Mouse (Mus musculus) gastrocnemius, postnatal 36 days (tissue): ENCODE measurements around the gene Spred1. TPM values are rescaled to one million over a fixed set of nuclear protein-coding genes. Genes with fewer than 3 reads are reported as not detected.
A peak's percentile ranks its signal among the peaks of the same experiment; 100 is the strongest.

Source experiments
- DNase-seq, 2 experiments: peaks; one replicate each; pipeline ENCODE4 v3.0.0; 2022
- intact Hi-C: fragments of 180-260 bp; cut with DNase I; formaldehyde crosslinking; loops from one replicate; pipeline ENCODE4 v1.15.1; 2025
- total RNA-seq, 2 experiments: library from RNA; stranded (reverse); gene quantifications; 2 replicates each; pipeline ENCODE4 v1.2.3; 2021

Gene Spred1
- total RNA-seq, 2 experiments from 2014 or later, result 6.5 to 6.8 TPM

- DNase-seq, result no peak
- intact Hi-C loops, result no loop called here
These were observed 51.8 kb downstream of the Spred1 start for GRCm38 (mm10) chr2:117172981-117173380.

- no peak for DNase-seq
- intact Hi-C loops, result no loop called here
These were observed 54.9 kb downstream of the Spred1 start for GRCm38 (mm10) chr2:117176066-117176465.

- no peak for DNase-seq
- intact Hi-C loops, result no loop called here
These were observed 55.8 kb downstream of the Spred1 start for GRCm38 (mm10) chr2:117176937-117177336.

- DNase-seq, result peak; percentile 67 to 78
- intact Hi-C loops, result loop anchor here (2.0 to 5.0 kb wide), 3 partner anchors 52 to 282 kb away; partner anchors contain the start of gene Spred1
These were observed 59.2 kb downstream of the Spred1 start for GRCm38 (mm10) chr2:117180250-117180885.

DNA sequence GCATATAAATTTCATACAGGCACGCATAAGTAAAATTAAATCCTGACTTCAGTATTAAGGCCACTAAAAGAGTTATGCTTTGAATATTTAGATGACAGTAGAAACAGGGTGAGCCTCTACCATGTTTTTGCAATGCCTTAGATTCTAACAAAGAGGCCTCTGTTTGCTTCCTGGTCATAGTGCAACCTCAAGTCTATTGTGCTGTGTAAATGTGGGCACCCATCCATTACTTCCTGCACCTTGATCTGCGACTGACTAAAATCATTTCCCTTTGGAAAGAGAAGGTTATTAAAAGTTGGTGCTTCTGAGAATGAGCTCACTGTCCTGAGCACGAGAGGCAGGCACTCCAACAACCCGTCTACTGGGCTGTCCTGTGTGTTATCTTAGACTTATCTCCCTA lies 64.4 kb downstream of the Spred1 start:
- intact Hi-C loops, result no loop called here
- no peak for DNase-seq

- no peak for DNase-seq
- intact Hi-C loops, result no loop called here
These were observed 69.7 kb downstream of the Spred1 start for GRCm38 (mm10) chr2:117190915-117191314.

DNA sequence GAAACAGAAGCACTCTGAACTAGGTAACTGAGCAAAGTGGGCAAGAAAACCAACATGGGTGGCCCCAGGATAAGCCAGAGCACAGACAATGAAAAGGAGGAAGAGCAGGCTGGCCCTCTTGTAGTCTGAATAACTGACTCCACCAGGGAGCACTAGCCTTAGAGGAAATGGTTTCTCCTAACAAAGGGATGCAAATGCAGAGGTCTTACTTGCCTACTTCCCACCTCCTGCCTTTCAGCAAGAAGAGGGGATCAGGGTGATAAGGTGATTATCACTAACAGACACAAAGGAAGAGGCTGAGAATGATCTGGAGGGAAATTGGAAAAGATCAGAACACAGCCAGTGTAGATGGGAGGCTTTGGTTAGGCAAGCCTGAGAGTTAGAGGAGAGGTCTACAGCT lies 73.1 kb downstream of the Spred1 start:
- intact Hi-C loops, result no loop called here
- DNase-seq, result no peak

DNA sequence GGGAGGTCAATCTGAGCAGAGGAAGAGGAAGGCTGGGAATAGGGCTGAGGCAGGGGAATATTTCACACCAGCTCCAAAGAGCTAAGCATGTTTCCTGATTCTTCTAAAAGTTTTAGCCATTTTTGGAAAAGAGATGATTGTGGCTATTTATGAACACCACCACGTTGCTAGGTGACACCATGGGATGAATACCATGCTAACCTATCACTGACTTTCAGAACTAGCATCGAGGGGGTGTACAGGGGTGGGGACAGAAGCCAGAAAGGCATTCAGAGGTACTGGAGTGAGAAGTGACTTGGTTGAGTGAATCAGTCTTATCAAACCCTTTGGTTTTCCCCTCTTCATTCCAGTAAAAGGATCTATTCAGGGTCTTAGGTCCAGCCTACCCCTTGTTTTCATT lies 74.0 kb downstream of the Spred1 start:
- no peak for DNase-seq
- intact Hi-C loops, result no loop called here

DNA sequence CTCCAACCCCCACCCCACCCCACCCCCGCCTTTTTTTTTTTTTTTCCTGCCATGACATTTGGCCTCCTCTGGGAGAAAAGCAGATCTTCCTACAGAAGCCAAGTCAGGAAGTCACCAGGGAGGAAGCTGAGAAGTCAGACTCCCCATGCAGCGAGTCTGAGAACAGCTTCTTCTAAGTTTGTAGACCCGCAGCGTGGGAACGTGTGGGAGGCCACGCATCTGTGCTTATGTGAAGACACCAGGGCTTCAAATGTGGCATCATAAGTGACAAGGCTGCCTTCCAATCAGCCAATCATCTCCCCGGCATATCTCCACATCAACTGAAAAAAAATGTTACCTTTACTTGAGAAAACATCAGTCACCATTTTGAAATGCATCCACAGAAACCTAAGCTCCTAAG lies 74.4 kb downstream of the Spred1 start:
- intact Hi-C loops, result no loop called here
- no peak for DNase-seq

- intact Hi-C loops, result no loop called here
- DNase-seq, result no peak
These were observed 79.7 kb downstream of the Spred1 start for GRCm38 (mm10) chr2:117200869-117201338.

GRCm38 (mm10) chr2:117203350-117203749 lies 82.2 kb downstream of the Spred1 start:
- DNase-seq, result no peak
- intact Hi-C loops, result no loop called here

- no peak for DNase-seq
- intact Hi-C loops, result no loop called here
These were observed 83.4 kb downstream of the Spred1 start for GRCm38 (mm10) chr2:117204534-117204933.

DNA sequence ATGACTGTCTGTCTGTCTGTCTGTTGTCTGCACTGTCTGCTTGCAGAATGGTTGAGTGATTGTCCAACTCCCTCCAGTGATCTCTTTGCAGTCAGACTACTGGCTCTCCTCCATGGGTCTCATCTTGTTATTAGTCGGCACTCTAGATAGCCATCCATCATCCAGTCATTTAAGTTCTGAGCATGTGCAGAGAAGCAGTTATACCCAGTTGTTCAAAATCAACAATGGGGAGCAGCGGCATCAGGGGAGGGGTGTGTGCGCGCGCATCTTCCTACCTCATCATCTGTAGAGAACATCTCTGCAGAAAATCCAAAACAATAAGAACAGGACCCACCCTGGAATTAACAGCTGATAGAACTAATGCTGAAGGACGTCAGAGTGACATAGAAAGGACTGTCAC lies 83.9 kb downstream of the Spred1 start:
- intact Hi-C loops, result no loop called here
- DNase-seq, result no peak

- intact Hi-C loops, result no loop called here
- DNase-seq, result no peak
These were observed 89.4 kb downstream of the Spred1 start for GRCm38 (mm10) chr2:117210416-117211085.

GRCm38 (mm10) chr2:117216152-117216551 lies 95.0 kb downstream of the Spred1 start:
- intact Hi-C loops, result no loop called here

DNA sequence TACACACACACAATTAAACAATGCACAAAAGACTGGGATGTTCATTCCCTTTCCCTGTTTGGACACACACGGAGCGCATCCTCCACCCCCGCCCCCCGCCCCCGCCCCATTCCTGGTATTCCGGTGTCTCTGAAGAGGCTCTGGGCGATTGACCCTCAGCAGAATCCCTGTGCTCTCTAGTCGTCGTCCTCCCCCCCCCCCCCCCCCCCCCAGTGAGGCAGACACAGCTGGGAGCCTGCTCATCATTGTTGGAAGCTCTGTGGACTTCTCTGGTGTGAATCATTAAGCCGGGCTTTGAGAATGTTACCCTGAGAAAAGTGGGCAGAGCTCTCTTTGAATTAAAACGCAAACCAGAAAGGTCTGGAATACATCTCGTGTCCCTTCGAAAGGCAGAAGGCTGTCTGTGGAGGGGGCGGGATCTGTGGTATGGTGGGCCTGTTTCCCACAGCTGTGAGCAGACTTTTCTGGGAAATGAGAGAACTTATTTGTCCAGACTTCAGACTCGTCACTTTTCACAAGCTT lies 96.6 kb downstream of the Spred1 start:
- DNase-seq, result no peak
- intact Hi-C loops, result no loop called here

More at GRCm38 (mm10) chr2:117216152-117216551, 95.0 kb downstream of the Spred1 start:
- no peak for DNase-seq

GRCm38 (mm10) chr2:117219536-117219935 lies 98.4 kb downstream of the Spred1 start:
- no peak for DNase-seq
- intact Hi-C loops, result no loop called here

DNA sequence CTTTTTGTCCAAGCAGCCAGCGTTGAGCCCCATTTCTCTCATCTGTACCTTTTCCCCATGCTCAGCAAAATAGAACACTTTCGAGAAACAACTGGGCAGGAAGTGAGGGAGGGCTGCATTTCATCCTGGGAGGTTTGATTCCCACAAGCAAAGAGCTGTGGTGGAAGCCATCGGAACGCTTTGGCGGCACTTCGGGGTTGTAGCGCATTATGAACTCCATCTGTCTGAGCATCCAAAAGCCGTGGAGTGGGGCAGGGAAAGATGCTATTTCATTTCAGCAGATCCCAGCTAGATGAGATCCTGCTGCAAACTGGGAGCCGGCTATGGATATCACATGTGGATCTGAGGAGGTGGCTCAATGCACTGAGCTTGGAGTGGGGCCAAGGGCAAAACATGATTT lies 101.5 kb downstream of the Spred1 start:
- intact Hi-C loops, result no loop called here
- DNase-seq, result no peak

DNA sequence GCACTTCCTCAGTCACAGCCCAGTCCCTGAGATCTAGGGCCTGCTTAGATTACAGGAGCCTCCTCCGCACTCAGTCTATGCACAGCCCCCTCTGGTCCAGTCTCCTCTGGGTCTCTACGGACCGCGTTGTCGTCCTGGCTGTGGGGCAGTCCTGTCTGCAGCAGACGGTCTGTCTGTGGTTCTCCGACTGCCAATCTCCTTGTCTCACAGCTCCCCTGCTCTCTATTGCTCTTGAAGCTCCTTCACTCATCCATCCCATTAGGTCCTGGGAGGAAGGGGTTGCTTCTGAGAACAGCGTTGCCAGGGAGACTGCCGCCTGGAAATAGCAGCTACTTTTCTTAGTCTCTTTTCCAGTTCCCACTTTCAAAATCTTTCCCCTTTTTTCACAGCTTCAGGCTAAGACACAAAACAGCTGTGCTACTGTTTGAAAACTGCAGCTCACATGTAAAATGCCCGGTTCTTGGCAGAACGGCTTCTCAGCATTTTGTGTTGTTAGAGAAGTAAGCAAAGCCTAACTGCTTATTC lies 107.5 kb downstream of the Spred1 start:
- intact Hi-C loops, result loop anchor here (2.0 kb wide), 1 partner anchor 332 kb away; no protein-coding TSS in a partner anchor
- no peak for DNase-seq

DNA sequence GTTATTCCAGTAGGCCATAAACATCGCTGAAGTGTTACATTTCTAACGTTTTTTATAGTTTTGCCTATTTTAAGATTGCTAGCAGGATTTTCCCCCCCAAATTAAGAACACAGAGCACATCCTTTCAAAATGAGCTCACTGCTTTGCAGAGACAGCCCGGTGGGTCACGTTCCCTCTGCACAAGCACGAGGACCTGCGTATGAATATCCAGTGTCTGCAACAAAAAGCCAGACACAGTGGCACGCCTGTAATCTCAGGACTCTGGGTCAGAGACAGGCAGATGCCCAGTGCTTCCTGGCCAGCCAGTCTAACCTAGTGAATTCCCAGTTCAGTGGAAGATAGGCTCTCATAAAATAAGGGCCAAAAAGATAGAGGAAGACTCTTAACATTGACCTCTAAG lies 109.1 kb downstream of the Spred1 start:
- intact Hi-C loops, result loop anchor here (5.0 kb wide), 1 partner anchor 48 kb away; no protein-coding TSS in a partner anchor
- DNase-seq, result no peak

DNA sequence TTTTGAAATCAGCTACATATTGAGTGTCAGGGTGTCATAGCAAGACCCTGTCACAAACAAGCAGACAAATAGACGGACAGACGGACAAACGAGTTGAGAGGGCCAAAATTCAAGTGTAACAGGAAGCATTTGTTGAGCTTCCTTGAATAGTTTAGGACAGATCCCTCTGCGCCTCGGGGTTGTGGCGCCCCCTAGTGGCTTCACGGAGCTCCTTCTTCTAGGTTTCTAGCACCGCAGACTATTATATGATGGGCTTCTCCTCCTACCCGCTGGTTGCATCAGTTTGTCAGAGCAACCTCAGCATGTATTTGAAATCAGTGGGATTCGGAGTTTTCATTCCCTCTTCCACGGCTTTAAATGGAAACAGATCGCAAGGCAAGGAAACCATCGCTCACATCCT lies 110.1 kb downstream of the Spred1 start:
- DNase-seq, result peak; percentile 79
- intact Hi-C loops, result loop anchor here (5.0 kb wide), 1 partner anchor 49 kb away; no protein-coding TSS in a partner anchor
